Mouse (Mus musculus) liver, postnatal 0 days (tissue): Measurements from ENCODE around the gene Mark1. TPM values are rescaled to one million over a fixed set of nuclear protein-coding genes. Genes with fewer than 3 reads are reported as not detected.

Experiments
- ATAC-seq: fragments of 200-750 bp; cut with Nextera tagmentation; 2 replicates; pipeline ENCODE4 v1.8.0; 2017; ENCODE audit warnings: mild to moderate bottlenecking, moderate library complexity
- DNase-seq: peaks from one replicate; pipeline ENCODE4 v3.0.0-alpha.2; 2016
- H3K27ac ChIP-seq: fragments of 300-500 bp; sonication (generic); 2 replicates; pipeline ENCODE4 v1.5.1; 2014; ENCODE audit warnings: antibody characterized with exemption, moderate library complexity, mild to moderate bottlenecking, low read depth
- H3K27me3 ChIP-seq: fragments of 300-500 bp; sonication (generic); 2 replicates; pipeline ENCODE4 v1.6.1; 2014; ENCODE audit warnings: low read length, control low read depth, mixed read lengths; ENCODE audit not compliant: insufficient read depth
- H3K36me3 ChIP-seq: fragments of 300-500 bp; sonication (generic); replicated peaks from 2 replicates; pipeline ENCODE4 v1.6.1; 2014; ENCODE audit warnings: mild to moderate bottlenecking, control low read depth, low read length, moderate library complexity, mixed read lengths; ENCODE audit not compliant: insufficient read depth
- H3K4me1 ChIP-seq: fragments of 300-500 bp; sonication (generic); 2 replicates; pipeline ENCODE4 v1.6.1; 2014; ENCODE audit warnings: antibody characterized with exemption, mild to moderate bottlenecking, control low read depth; ENCODE audit not compliant: insufficient read depth
- H3K4me2 ChIP-seq: fragments of 300-500 bp; sonication (generic); 2 replicates; pipeline ENCODE4 v1.6.1; 2014; ENCODE audit warnings: low read depth, mild to moderate bottlenecking, low read length, moderate library complexity, mixed read lengths
- H3K4me3 ChIP-seq: fragments of 300-500 bp; sonication (generic); 2 replicates; pipeline ENCODE4 v1.5.1; 2014; ENCODE audit warnings: low read depth, low read length
- H3K9ac ChIP-seq: fragments of 300-500 bp; sonication (generic); replicated peaks from 2 replicates; pipeline ENCODE4 v1.6.1; 2014; ENCODE audit warnings: mild to moderate bottlenecking, moderate library complexity
- H3K9me3 ChIP-seq: fragments of 300-500 bp; sonication (generic); 2 replicates; pipeline ENCODE4 v1.6.1; 2016; ENCODE audit warnings: mild to moderate bottlenecking, control low read depth, low read length, mixed read lengths
- CTCF ChIP-seq: sonication (generic); IDR thresholded peaks from 2 replicates; pipeline ENCODE4 v1.5.1; 2016; ENCODE audit warnings: antibody characterized with exemption, low read depth
- EP300 ChIP-seq: IDR thresholded peaks from 2 replicates; pipeline ENCODE4 v1.6.1; 2016; ENCODE audit warnings: antibody characterized with exemption, low read depth, mild to moderate bottlenecking
- WGBS: fragments of 180-500 bp; shearing (Covaris S2); extraction: QIAGEN DNeasy Blood & Tissue Kit; methylation state at CpG from one replicate; pipeline ENCODE4 v1.1.7; 2014; ENCODE audit not compliant: insufficient replicate concordance; 5-methylcytosine and 5-hydroxymethylcytosine counted together
- polyA plus RNA-seq: library from polyadenylated mRNA; unstranded; fragments of >200 nt; fragmentation: Nextera tagmentation; extraction: Ambion mirVana; gene quantifications from 2 replicates; pipeline ENCODE4 v1.2.1, GENCODE M21; 2015

Mark1 gene
- polyA plus RNA-seq, 1 experiment from 2014 or later: 0.31 TPM

- ATAC-seq (no peak), DNase-seq (no peak)
- no peak overlapping the region for H3K4me2 ChIP-seq
- H3K27me3 ChIP-seq: peaks cover 10% of the 10 kb centered on the region
- peaks cover 19% of the 10 kb centered on the region for H3K4me1 ChIP-seq
- 0 out of 2 replicates have a peak, but pooled peaks cover 6% of the 10 kb centered on the region for H3K36me3 ChIP-seq
- no peak overlapping the region for H3K4me3 ChIP-seq
- H3K9ac ChIP-seq: no peak overlapping the region
- WGBS: 57% methylated on average over 2 of the region's 2 CpGs
- TF ChIP-seq EP300 (no peak), CTCF (no peak)
- H3K27ac ChIP-seq: no peak overlapping the region
- no peaks in the 10 kb centered on the region for H3K9me3 ChIP-seq
Observed at GRCm38 (mm10) chr1:184877306-184877705, 122.1 kb downstream of the Mark1 start.

GRCm38 (mm10) chr1:184873910-184874309 lies 125.5 kb downstream of the Mark1 start:
- DNase-seq (no peak), ATAC-seq (no peak)
- no peaks in the 10 kb centered on the region for H3K27me3 ChIP-seq
- no peaks in the 10 kb centered on the region for H3K9me3 ChIP-seq
- H3K4me3 ChIP-seq: no peak overlapping the region
- TF ChIP-seq CTCF: no peak
- TF ChIP-seq EP300: no peak
- 0 out of 2 replicates have a peak, but pooled peaks cover 6% of the 10 kb centered on the region for H3K36me3 ChIP-seq
- no peak overlapping the region for H3K9ac ChIP-seq
- no peak overlapping the region for H3K4me2 ChIP-seq
- peaks cover 26% of the 10 kb centered on the region for H3K4me1 ChIP-seq
- WGBS: 62% methylated on average over 11 of the region's 11 CpGs
- H3K27ac ChIP-seq: peak overlapping the region; percentile 57

- peak overlapping the region; percentile 13; the same call in 1 of the 2 replicates for H3K4me2 ChIP-seq
- H3K4me3 ChIP-seq: no peak overlapping the region
- no peaks in the 10 kb centered on the region for H3K9me3 ChIP-seq
- H3K4me1 ChIP-seq: peaks cover 19% of the 10 kb centered on the region
- 50% methylated on average over 7 of the region's 7 CpGs for WGBS
- H3K27ac ChIP-seq: peak overlapping the region; percentile 61
- peak; percentile 61 for DNase-seq
- H3K36me3 ChIP-seq: 0 out of 2 replicates have a peak, but pooled peaks cover 6% of the 10 kb centered on the region
- peak; percentile 61 for TF ChIP-seq EP300
- TF ChIP-seq CTCF: no peak
- no peaks in the 10 kb centered on the region for H3K27me3 ChIP-seq
- ATAC-seq: peak; percentile 77
- H3K9ac ChIP-seq: no peak overlapping the region; the same call in none of the 2 replicates
Observed at GRCm38 (mm10) chr1:184872069-184872819, 127.1 kb downstream of the Mark1 start.

- WGBS: 64% methylated on average over 1 of the region's 1 CpGs
- Histone ChIP-seq H3K4me2 (no peak overlapping the region), H3K9me3 (no peaks in the 10 kb centered on the region), H3K4me3 (no peak overlapping the region), H3K27me3 (no peaks in the 10 kb centered on the region), H3K9ac (no peak overlapping the region; the same call in 1 of the 2 replicates), H3K4me1 (peaks cover 19% of the 10 kb centered on the region), H3K36me3 (0 out of 2 replicates have a peak, but pooled peaks cover 6% of the 10 kb centered on the region), H3K27ac (peak overlapping the region; percentile 61)
- no peak for TF ChIP-seq CTCF
- no peak for TF ChIP-seq EP300
- ATAC-seq (peak; percentile 4; the same call in 1 of the 2 replicates), DNase-seq (no peak)
Observed at GRCm38 (mm10) chr1:184871506-184871905, 127.9 kb downstream of the Mark1 start.

GRCm38 (mm10) chr1:184870646-184871385 lies 128.6 kb downstream of the Mark1 start:
- TF ChIP-seq EP300 (no peak), CTCF (no peak)
- no peak overlapping the region for H3K4me2 ChIP-seq
- 0 out of 2 replicates have a peak, but pooled peaks cover 6% of the 10 kb centered on the region for H3K36me3 ChIP-seq
- ATAC-seq (no peak), DNase-seq (no peak)
- peak overlapping the region; percentile 61 for H3K27ac ChIP-seq
- WGBS: 61% methylated on average over 11 of the region's 11 CpGs
- H3K4me1 ChIP-seq: peaks cover 19% of the 10 kb centered on the region
- H3K4me3 ChIP-seq: no peak overlapping the region
- no peaks in the 10 kb centered on the region for H3K9me3 ChIP-seq
- no peak overlapping the region for H3K9ac ChIP-seq
- H3K27me3 ChIP-seq: no peaks in the 10 kb centered on the region

GRCm38 (mm10) chr1:184869939-184870565 lies 129.3 kb downstream of the Mark1 start:
- Histone ChIP-seq H3K27ac (peak overlapping the region; percentile 86; the same call in 1 of the 2 replicates), H3K27me3 (no peaks in the 10 kb centered on the region), H3K4me1 (peaks cover 19% of the 10 kb centered on the region), H3K4me2 (no peak overlapping the region), H3K36me3 (0 out of 2 replicates have a peak, but pooled peaks cover 3% of the 10 kb centered on the region), H3K9ac (no peak overlapping the region), H3K9me3 (no peaks in the 10 kb centered on the region), H3K4me3 (no peak overlapping the region)
- ATAC-seq (no peak), DNase-seq (no peak)
- WGBS: 55% methylated on average over 4 of the region's 4 CpGs
- TF ChIP-seq EP300: no peak
- TF ChIP-seq CTCF: no peak
